Mouse (Mus musculus): ENCODE data around the gene Triap1. TPM values are rescaled to one million over a fixed set of nuclear protein-coding genes. Genes with fewer than 3 reads are reported as not detected.
"Not testable (repeated sequence)": the region's sequence is repeated elsewhere in the genome, so short reads cannot be mapped to it uniquely, and the experiment has no call there.

Gene Triap1
- 10 to 100 TPM; 29.5 to 48.1 TPM for total RNA-seq (2021)
- long read RNA-seq, experiment 1, transcript Triap1-201 (2 exons, 1,088 nt): major isoform, 9 of 9 reads
- long read RNA-seq, experiment 1, partial matches to known transcripts: 0 of 9 reads
- long read RNA-seq, experiment 1, other reads (novel, unspliced or antisense): 0 of 9 reads
- long read RNA-seq, experiment 2, transcript Triap1-201 (2 exons, 1,088 nt): major isoform, 52 of 55 reads
- long read RNA-seq, experiment 2, partial matches to known transcripts: 0 of 55 reads
- long read RNA-seq, experiment 2, other reads (novel, unspliced or antisense): 3 of 55 reads

DNA sequence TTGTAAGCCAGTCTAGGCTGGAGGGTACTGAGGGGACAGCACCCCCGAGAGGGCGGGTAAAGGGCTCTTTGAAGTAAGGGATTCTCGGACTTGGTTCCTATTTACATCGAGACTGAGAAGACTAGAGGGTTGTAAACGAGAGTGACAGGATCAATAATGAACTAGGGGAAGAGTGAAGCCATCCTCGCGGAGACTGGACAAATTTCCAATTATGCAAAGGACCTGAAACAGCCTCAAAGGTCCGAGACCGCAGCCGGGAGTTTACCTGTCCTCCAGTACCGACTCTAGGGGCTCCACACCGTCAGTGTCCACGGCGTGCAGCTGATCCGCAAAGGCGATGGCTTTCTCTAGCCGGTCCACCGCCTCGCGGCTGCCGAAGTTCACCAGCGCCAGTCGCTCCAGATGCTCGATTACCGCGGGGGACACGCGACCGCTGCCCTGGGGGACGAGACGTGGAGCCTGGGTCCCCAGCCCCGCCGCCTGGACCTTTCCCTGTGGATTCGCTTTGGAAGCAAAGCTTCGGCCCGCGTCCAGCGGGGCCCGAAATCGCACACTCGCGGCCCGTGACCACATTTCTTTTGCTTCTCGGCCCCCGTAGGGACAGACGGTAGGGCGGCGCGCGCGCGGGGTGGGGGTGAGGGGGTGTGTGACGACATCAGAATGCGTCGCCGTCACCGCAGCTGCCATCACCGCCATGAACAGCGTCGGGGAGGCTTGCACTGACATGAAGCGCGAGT lies at the start of gene Triap1, which contains the start of gene Gatc:
Triap1 (plus strand) TSS at position 649 of the 737 bp plus-strand sequence.
Gatc (minus strand) TSS at position 602 of the 737 bp plus-strand sequence.
- peak; percentile 90 for DNase-seq (ENCODE audit: low spot score in 2 of 2)

DNA sequence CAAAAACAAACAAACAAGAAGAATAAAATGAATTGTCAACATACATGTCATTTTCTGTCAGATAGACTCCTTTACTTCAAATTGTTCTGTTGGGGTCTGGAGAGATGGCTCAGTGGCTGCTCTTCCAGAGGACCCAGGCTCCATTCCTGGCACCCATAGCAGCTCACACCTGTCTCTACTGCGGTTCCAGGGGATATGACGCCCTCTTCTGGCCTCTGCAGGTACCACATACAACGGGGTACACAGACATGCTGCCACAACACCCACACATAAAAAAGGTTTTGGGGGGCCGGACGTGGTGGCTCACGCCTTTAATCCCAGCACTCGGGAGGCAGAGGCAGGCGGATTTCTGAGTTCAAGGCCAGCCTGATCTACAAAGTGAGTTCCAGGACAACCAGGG lies 46.9 kb upstream of the Triap1 start:
- DNase-seq (ENCODE audit: low spot score in 2 of 2): no peak

DNA sequence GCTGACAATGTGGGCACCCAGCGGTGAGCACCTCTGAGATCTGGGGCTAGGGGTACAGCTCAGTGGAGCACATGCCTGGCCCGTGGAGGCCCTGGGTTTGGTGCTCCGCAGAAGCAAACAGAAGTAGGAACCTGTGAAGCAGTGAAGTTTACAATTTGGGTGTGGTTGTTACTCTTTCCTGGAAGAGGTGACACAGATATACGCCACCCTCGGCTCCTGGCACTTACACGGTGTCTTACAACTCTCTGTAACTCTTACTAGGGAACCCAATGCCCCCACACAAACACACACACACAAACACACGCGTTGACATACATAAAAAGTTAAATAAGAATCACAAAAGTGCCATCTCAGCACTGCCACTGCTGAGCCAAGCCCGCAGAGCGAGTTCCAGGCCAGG lies 44.7 kb upstream of the Triap1 start:
- DNase-seq (ENCODE audit: low spot score in 2 of 2): no peak

DNA sequence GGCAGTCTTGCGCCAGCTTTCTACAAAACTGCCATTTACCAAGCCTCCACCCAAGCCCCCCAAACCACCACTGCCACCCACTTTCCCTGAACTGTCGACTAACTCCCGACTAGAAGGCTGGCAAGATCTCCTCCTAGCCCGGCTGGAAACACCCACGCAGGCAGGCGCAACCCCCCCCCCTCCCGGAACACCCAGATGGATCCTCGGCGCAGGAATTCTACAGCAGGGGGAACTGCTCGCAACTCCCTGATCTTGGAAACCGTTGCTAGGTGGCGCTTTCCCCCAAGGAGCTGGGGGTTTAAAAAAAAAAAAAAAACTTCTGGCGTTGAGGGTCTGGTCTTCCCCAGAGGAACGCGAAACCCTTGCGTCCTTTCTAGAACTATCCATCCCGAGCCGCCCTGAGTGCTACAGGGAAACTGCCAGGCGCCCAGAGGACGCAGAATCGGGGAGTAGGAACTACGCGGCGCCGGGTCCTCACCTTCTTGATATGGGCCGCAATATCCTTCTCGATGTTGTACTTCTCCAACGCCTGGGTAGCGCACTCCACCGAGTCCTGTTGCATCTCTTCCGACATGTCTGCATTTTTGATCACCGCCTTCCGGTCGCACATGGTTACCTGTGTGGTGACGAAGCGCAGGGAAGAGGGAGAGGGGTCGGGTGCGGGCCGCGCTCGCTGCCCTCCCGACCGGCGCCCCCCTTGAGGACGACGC lies 40.8 kb upstream of the Triap1 start:
- peak in 1 of 2 experiments; percentile 50 for DNase-seq (ENCODE audit: low spot score in 2 of 2)

DNA sequence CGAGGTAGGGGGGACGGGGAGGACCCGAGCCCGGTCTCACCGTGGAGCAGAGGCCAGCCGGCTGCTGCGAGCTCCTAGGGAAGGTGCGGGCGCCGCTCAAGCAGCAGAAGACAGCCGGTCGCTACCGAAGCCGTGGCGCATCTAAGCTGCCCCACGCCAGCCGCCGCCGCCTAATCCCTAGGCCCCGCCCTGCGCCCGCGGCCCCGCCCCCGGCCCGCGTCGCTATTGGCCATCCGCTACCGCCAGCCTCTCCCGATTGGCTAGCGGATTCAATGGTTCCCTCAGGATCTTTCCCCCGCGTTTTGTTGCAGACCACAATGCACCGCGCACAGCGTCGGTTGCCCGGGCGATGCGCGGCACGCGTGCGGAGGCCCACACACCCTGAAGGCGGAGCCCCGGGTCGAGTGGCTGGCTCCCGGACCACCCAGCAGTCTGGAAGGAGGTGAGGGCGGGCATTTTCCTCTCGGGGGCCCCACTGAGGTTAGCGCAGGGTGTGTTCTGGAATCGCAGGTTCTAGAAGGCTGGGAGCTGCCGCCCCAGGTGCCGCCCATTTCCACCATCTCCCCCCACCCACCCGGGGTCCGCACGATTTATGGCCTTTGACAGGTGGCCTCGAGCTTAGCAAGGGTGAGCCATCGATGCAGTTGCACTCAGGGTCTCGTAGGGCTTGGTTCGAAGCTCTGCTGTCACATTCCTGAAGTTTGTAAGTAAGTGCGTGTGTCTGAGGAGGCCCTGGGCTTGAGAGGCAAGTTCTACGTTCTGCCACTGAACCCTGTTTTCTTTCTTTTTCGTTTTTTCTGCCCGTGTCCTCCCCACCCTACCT lies 40.0 kb upstream of the Triap1 start, which contains the start of gene Dynll1:
Dynll1 (minus strand) TSS at position 208 of the 823 bp plus-strand sequence.
- DNase-seq (ENCODE audit: low spot score in 2 of 2): peak; percentile 100

DNA sequence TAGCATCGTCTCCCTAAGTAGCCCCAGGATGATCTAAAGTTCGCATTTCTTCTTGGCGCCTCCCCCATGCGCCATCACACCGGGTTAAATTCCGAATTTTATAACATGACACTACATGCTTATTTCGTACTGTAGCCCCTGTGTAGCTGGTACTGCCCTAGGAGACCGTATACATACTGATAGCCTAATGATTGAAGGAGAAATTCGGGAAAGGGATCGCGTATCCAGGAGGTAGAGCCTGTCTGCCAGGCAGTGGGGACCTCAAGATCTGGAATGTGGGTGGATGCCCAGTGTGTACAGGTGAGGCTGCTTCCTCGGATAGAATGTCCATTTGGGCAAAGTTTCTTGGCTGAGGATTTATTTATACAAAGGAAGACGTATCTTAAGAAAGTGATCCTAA lies 39.4 kb upstream of the Triap1 start:
- DNase-seq (ENCODE audit: low spot score in 2 of 2): peak in 1 of 2 experiments; percentile 11

DNA sequence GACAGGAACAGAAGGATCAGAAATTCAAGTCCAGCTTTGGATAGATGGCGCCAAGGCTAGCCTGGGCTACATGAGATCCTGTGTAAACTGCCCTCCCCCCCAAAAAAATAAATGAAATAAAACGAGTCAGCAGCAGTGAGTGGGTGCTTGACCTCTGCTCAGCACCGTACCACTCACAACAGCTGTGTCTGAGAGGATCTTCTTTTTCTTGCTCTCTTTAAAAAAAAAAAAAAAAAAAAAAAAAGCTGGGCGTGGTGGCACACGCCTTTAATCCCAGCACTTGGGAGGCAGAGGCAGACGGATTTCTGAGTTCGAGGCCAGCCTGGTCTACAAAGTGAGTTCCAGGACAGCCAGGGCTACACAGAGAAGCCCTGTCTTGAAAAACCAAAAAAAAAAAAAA lies 38.8 kb upstream of the Triap1 start:
- not testable (repeated sequence) for DNase-seq (ENCODE audit: low spot score in 2 of 2)

DNA sequence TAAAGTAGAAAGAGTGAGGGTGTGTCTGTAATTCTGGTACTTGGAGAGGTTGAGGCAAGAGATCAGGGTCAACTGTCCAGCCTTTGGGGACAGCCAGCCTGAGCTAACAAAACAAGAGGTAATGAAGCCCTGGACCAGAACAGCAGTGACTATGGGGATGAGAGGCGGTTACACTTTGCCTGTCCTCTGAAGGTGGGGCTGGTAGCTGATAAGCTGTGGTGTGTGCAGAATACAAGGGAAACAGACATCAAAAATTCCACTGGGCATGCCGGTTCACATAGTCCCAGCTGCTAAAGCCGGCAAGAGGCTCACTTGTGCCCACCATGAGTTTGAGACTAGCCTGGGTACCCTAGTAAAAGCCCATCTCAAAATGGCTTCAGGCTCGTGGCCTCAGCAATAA lies 28.7 kb upstream of the Triap1 start:
- no peak for DNase-seq (ENCODE audit: low spot score in 2 of 2)

DNA sequence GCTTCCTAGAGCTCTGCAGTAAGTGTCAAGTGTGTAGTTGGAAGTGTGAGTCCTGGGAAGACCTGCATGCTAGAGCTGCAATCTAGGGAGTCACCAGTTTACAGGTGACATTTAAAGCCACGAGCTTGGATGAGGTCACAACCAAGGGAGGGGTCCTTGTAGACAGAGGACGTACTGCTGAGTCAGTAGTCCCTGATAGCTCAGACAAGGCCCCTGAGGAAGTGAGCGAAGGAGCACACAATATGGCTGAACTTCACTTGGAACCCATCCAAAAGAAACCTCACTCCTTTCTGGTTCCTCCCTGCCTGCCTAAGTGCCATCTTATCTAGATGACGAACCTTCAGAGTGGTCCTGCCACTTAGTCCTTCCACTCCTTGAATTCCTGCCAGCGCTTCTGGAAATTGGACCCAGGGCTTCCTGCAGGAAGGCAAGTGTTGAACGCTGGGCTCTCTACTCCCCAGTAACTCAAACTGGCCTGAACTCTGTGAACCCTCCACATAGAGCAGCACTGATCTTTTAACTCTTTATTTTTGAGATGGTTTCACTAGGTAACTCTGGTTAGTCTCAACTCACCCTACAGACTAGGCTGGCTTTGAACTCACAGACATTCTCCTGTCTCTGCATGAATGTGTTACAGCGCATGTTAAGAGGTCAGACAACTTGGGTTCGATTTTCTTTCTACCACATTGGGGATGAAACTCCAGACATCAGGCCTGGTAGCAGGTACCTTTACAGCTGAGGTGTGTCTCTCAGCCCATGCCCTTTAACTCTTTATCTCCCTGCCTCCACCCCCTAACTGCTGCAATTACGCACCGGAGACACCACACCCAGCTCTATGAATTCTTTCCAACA lies 28.0 kb upstream of the Triap1 start:
- DNase-seq (ENCODE audit: low spot score in 2 of 2): no peak

DNA sequence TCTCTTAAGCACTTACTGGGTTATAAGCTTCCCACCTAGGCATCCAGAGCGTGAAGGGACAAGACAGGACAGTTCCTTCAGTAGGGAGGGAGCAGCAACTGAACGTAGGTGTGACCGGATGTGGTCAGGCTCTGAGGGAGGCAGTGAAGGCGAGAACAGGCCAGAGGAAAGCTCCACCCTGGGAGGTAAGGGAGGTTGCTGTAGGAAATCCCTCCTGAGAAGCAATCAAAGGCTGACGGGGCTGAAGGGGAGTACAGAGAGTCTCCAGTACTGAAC lies 27.4 kb upstream of the Triap1 start:
- DNase-seq (ENCODE audit: low spot score in 2 of 2): no peak

DNA sequence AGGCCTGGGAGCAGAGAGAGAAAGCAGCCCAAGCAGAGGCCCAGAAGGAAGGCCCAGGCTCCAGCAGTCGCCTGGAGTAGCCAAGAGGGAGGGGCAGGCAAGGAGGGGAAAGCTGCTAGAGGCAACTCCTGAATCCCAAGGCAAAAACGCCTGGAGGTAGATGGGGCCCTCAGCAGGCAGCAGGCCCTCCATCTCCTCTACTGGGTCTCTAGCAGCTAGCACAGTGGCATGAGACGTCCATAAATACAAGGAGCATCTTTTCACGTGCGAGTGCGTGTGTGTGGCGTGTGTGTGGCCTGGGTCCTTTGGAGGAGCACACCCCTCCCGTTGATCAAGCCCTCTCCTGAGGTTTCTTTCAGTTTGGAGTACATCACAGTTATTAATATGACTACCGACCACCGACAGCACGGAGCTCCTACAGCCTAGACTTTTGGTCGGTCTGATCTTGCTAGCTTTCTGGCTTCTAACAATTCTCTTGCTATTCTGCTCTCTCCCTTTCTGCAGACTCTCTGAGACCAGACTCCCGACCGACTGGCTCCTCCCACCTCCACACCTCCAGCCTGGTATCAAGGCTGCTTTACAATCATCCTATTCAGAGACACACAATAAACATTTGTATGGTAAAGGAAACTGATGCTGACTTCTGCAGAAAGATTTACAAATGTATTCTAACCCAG lies 23.9 kb upstream of the Triap1 start:
- no peak for DNase-seq (ENCODE audit: low spot score in 2 of 2)

DNA sequence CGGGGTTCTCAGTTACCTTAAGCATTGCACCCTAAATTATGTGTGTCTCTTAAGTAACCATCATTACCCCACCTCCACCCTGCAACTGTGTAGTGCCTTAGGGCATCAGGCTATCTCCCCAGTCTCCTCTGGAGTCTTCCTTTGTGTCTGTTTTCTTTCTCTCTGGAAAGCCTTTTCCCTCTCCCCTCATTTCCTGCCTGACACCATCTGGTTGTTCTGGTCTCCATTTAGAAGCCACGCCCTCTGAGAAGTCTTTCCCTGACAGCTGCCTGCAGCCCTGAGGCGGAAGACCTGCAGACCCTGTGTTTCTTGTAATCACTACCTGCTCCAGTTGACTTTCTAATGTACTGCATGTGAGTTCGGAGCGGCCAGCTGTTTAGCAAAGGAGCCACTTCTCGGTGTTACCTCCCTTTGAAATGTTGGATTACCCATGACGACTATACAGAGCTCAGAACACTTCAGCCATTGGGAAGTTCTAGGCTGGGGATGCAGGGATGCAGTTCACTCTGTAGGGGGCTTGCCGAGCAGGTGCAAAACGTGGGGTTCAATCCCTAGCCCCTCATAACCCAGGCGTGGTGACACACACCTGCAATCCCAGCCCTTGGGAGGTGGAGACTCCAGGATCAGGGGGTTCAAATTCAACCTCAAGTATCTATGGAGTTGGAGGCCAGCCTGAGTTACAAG lies 23.2 kb upstream of the Triap1 start:
- DNase-seq (ENCODE audit: low spot score in 2 of 2): no peak

DNA sequence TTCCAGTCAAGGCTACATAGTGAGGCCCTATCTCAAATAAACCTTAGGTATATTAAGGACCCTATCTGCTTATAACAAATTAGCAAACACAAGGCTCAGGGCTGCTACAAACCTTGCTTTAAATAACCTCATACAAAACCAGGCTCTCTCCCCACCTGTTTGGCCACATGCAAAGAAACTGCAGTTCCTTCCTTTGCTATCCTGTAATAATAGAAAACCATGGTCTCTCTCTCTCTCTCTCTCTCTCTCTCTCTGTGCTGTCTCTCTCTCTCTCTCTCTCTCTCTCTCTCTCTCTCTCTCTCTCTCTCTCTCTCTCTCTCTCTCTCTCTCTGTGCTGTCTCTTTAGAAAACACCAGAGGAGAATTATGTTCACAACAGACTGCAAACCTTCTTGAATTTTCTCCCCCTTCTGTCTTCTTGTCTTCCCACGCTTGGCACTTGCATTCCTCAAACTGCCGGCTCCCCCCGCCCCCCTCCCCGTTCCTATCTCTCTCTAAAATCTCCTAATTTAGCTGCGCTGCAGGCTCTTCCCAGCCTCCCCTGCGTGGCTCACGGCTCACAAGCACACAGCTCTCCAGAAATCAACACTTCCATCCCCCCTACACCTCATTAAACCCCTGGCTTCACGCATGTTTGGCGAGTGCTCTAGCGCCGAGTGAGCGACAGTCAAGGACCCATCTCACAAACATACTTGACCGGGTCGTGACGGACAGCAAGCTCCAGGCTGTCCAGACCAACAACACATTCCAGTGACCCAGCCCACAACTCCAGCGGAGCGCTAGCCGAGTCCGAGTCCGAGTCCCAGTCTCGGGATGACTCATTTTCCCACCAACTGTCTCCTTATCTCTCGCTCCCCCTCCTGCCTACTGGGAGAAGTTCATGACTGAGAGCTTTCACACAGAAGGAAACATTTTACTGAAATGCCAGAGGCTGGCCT lies 21.8 kb upstream of the Triap1 start:
- peak; percentile 56 to 69 for DNase-seq (ENCODE audit: low spot score in 2 of 2)

DNA sequence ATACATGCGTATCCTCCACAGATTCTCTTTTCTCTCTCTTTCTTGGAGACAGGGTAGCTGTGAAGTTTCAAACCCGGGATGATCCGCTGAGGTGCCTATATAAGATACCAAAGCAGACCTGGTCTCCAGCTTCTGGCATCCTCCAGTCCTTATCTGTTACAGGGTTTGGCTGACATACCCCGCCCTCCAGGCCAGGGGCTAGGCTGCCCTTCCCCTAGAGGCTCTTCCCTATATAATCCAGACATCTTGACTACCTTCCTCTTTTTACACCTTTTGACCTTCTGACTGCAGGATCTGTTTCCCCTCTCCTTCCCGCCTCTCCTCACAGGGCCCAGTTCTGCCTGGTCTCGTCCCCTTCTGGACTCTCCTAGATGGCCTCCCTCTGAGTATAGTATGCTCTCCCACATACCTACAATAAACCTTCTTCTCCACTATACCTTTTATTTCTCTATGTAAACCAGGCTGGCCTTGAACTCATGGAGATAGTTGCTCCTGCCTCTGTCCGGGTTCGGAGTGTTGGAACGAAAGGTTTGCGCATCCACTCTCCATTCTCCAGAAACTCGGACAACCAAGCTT lies 14.7 kb upstream of the Triap1 start:
- no peak for DNase-seq (ENCODE audit: low spot score in 2 of 2)

DNA sequence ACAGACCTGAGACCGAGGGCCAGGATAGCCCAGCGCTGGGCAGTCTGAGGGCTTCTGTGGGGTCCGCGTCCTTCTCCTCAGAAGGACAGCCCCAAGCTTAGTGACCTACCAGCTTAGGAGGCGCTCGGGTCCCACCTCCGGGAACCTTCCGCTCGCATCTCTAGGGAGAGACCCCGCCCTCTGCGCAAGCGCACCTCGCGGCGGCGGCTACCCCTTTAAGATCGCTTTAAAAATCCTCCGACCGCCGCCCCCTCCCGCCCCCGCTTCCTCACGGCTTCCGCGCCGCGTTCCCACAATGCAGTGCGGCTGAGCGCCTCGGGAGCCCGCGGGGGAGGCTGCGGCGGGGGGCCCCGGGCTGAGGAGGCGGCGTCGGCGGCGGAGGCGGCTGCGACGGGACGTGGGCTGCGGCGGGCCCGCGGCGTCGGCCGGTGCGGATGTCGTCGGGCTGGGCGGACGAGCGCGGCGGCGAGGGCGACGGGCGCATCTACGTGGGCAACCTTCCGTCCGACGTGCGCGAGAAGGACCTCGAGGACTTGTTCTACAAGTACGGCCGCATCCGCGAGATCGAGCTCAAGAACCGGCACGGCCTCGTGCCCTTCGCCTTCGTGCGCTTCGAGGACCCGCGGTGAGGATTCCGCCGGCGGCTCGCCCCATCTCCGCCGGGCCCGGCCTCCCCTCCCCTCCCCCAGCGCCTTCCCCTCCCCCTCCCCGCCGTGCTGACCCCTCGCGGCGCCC lies 14.0 kb upstream of the Triap1 start, which contains the start of gene Srsf9:
Srsf9 (plus strand) TSS at position 303 of the 735 bp plus-strand sequence.
- peak; percentile 96 to 98 for DNase-seq (ENCODE audit: low spot score in 2 of 2)

Measured in adrenal gland, adult 18-20 months (tissue).